Mouse (Mus musculus): ENCODE measurements at regions not wholly inside any gene's neighbourhood (a gene's known extent, or its start where the extent isn't known, plus 50 kb on each side); places are given as distances from the start of the nearest gene placed in this dataset.

GRCm38 (mm10) chr2:79152695-79153057, 102.5 kb upstream of the Itga4 start:
- TF ChIP-seq FOSL1 (IDR thresholded peaks at IDR 0.05; ENCODE audit: insufficient read depth, low read length, poor library complexity, severe bottlenecking) (no peak), USF1 (IDR thresholded peaks at IDR 0.05; ENCODE audit: low read depth) (no peak), MAX (IDR thresholded peaks at IDR 0.05) (no peak), MYOD1 (IDR thresholded peaks at IDR 0.05; ENCODE audit: control insufficient read depth, insufficient read length, low read depth) (no peak)
- Histone ChIP-seq H3K79me2 (ENCODE audit: control insufficient read depth, insufficient read depth) (no peaks in the 10 kb centered on the region), H3K79me3 (ENCODE audit: low read depth) (no peaks in the 10 kb centered on the region), H3K27me3 (ENCODE audit: control insufficient read depth, insufficient read depth, insufficient read length) (no peaks in the 10 kb centered on the region), H3K4me3 (ENCODE audit: insufficient read depth, poor library complexity, severe bottlenecking) (no peak overlapping the region), H3K36me3 (ENCODE audit: control insufficient read depth, insufficient read depth) (no peaks in the 10 kb centered on the region), H3ac (ENCODE audit: control insufficient read depth, insufficient read length, low read depth) (no peak overlapping the region)

- Histone ChIP-seq H3ac (ENCODE audit: control insufficient read depth, insufficient read length, low read depth) (no peak overlapping the region), H3K36me3 (ENCODE audit: control insufficient read depth, insufficient read depth) (no peaks in the 10 kb centered on the region), H3K27me3 (ENCODE audit: control insufficient read depth, insufficient read depth, insufficient read length) (no peaks in the 10 kb centered on the region), H3K4me3 (ENCODE audit: insufficient read depth, poor library complexity, severe bottlenecking) (no peak overlapping the region), H3K79me2 (ENCODE audit: control insufficient read depth, insufficient read depth) (no peaks in the 10 kb centered on the region), H3K79me3 (ENCODE audit: low read depth) (no peaks in the 10 kb centered on the region)
- TF ChIP-seq CTCF (IDR thresholded peaks at IDR 0.05; ENCODE audit: control insufficient read depth, insufficient read depth, insufficient read length) (no peak), USF1 (IDR thresholded peaks at IDR 0.05; ENCODE audit: low read depth) (no peak), MYOG (IDR thresholded peaks at IDR 0.05; ENCODE audit: control insufficient read depth, extremely low read depth, insufficient read length) (no peak), MAX (IDR thresholded peaks at IDR 0.05) (no peak), CEBPB (IDR thresholded peaks at IDR 0.05; ENCODE audit: low read depth) (no peak), MYOD1 (IDR thresholded peaks at IDR 0.05; ENCODE audit: control insufficient read depth, insufficient read length, low read depth) (no peak), FOSL1 (IDR thresholded peaks at IDR 0.05; ENCODE audit: insufficient read depth, low read length, poor library complexity, severe bottlenecking) (no peak)
Observed at GRCm38 (mm10) chr2:79153070-79153469, 102.2 kb upstream of the Itga4 start.

- H3K36me3 ChIP-seq (ENCODE audit: control insufficient read depth, insufficient read depth): no peaks in the 10 kb centered on the region
- TF ChIP-seq MYOD1 (IDR thresholded peaks at IDR 0.05; ENCODE audit: control insufficient read depth, insufficient read length, low read depth): no peak
- no peak for TF ChIP-seq MYOG (IDR thresholded peaks at IDR 0.05; ENCODE audit: control insufficient read depth, extremely low read depth, insufficient read length)
- no peak for TF ChIP-seq FOSL1 (IDR thresholded peaks at IDR 0.05; ENCODE audit: insufficient read depth, low read length, poor library complexity, severe bottlenecking)
- TF ChIP-seq MAX (IDR thresholded peaks at IDR 0.05): no peak
- TF ChIP-seq CEBPB (IDR thresholded peaks at IDR 0.05; ENCODE audit: low read depth): no peak
- TF ChIP-seq CTCF (IDR thresholded peaks at IDR 0.05; ENCODE audit: control insufficient read depth, insufficient read depth, insufficient read length): no peak
- TF ChIP-seq USF1 (IDR thresholded peaks at IDR 0.05; ENCODE audit: low read depth): no peak
- no peaks in the 10 kb centered on the region for H3K79me2 ChIP-seq (ENCODE audit: control insufficient read depth, insufficient read depth)
- no peak overlapping the region for H3K4me3 ChIP-seq (ENCODE audit: insufficient read depth, poor library complexity, severe bottlenecking)
- no peak overlapping the region for H3ac ChIP-seq (ENCODE audit: control insufficient read depth, insufficient read length, low read depth)
- H3K79me3 ChIP-seq (ENCODE audit: low read depth): no peaks in the 10 kb centered on the region
- no peaks in the 10 kb centered on the region for H3K27me3 ChIP-seq (ENCODE audit: control insufficient read depth, insufficient read depth, insufficient read length)
Observed at GRCm38 (mm10) chr2:79158450-79159055, 96.7 kb upstream of the Itga4 start.

GRCm38 (mm10) chr2:79159336-79159735, 95.9 kb upstream of the Itga4 start:
- Histone ChIP-seq H3K27me3 (ENCODE audit: control insufficient read depth, insufficient read depth, insufficient read length) (no peaks in the 10 kb centered on the region), H3K4me3 (ENCODE audit: insufficient read depth, poor library complexity, severe bottlenecking) (no peak overlapping the region), H3ac (ENCODE audit: control insufficient read depth, insufficient read length, low read depth) (no peak overlapping the region), H3K36me3 (ENCODE audit: control insufficient read depth, insufficient read depth) (no peaks in the 10 kb centered on the region), H3K79me3 (ENCODE audit: low read depth) (no peaks in the 10 kb centered on the region), H3K79me2 (ENCODE audit: control insufficient read depth, insufficient read depth) (no peaks in the 10 kb centered on the region)
- TF ChIP-seq MYOD1 (IDR thresholded peaks at IDR 0.05; ENCODE audit: control insufficient read depth, insufficient read length, low read depth) (no peak), USF1 (IDR thresholded peaks at IDR 0.05; ENCODE audit: low read depth) (no peak), FOSL1 (IDR thresholded peaks at IDR 0.05; ENCODE audit: insufficient read depth, low read length, poor library complexity, severe bottlenecking) (no peak)

- Histone ChIP-seq H3K79me2 (ENCODE audit: control insufficient read depth, insufficient read depth) (no peaks in the 10 kb centered on the region), H3K27me3 (ENCODE audit: control insufficient read depth, insufficient read depth, insufficient read length) (no peaks in the 10 kb centered on the region), H3K79me3 (ENCODE audit: low read depth) (no peaks in the 10 kb centered on the region), H3ac (ENCODE audit: control insufficient read depth, insufficient read length, low read depth) (no peak overlapping the region), H3K4me3 (ENCODE audit: insufficient read depth, poor library complexity, severe bottlenecking) (no peak overlapping the region), H3K36me3 (ENCODE audit: control insufficient read depth, insufficient read depth) (no peaks in the 10 kb centered on the region)
- TF ChIP-seq MYOG (IDR thresholded peaks at IDR 0.05; ENCODE audit: control insufficient read depth, extremely low read depth, insufficient read length) (no peak), MYOD1 (IDR thresholded peaks at IDR 0.05; ENCODE audit: control insufficient read depth, insufficient read length, low read depth) (no peak), FOSL1 (IDR thresholded peaks at IDR 0.05; ENCODE audit: insufficient read depth, low read length, poor library complexity, severe bottlenecking) (no peak), USF1 (IDR thresholded peaks at IDR 0.05; ENCODE audit: low read depth) (no peak), CEBPB (IDR thresholded peaks at IDR 0.05; ENCODE audit: low read depth) (no peak), MAX (IDR thresholded peaks at IDR 0.05) (no peak)
Observed at GRCm38 (mm10) chr2:79172967-79173919, 82.0 kb upstream of the Itga4 start.

Data from C2C12 (cell line).